Mouse (Mus musculus): ENCODE results near the gene Pcyt1a.

- TF ChIP-seq CTCF (IDR thresholded peaks at IDR 0.05) (peak; percentile 79), EP300 (IDR thresholded peaks at IDR 0.05) (no peak)
These were observed 27.1 kb downstream of the Pcyt1a start for GRCm38 (mm10) chr16:32457589-32458386.
